Mouse (Mus musculus) adrenal gland, adult 2 months (tissue): ENCODE data around the gene Socs1. TPM values are rescaled to one million over a fixed set of nuclear protein-coding genes. Genes with fewer than 3 reads are reported as not detected.

ENCODE experiments used
- DNase-seq: peaks from one replicate; pipeline ENCODE4 v3.0.0; 2021
- polyA plus RNA-seq: library from polyadenylated mRNA; depleted of rRNA; stranded (reverse); fragments of >200 nt; gene quantifications from 2 replicates; pipeline ENCODE4 v1.2.3, GENCODE M21; 2012
- total RNA-seq, 2 experiments: library from RNA; stranded (reverse); gene quantifications; 2 replicates each; pipeline ENCODE4 v1.2.3; 2021

The Socs1 gene
- total and polyA plus RNA-seq, 3 experiments = 3.0 to 32.1 (median 3.8) TPM

DNA sequence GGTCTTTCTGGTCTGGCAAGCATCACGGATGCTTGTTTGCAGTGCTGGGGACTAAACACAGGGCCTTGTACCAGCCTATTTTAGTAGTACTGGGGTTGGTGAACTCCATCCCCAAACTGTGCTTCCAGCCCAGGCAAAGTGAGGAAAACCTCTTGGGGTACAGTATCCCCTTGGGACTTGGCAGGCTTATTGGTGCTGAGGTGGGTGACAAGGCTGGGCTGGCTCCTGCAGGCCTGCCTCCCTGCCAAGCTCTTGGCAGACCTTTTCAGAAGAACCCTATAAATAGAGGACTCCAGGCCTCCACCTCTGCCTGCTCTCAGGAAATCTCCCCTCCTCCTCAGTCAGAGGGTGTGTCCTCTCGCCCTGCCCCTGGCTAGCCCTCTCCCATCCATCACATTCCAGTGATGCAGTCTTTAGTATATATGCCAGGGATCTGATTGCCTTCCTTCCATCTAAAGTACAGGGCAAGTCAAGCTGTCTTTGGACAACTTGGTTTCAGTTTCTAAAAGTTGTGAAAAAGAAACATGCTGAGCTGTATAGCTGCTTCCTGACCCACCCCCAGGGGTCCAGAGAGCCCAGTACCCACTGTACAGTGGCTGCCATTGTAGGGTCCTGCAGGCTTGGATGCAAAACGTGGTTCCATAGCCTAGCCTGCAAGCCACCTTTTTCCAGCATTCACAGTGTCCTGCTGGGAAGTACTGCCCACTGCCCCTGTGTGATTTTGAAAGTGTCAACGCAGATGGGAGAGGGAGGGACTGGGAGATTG, 1.6 kb upstream of the Socs1 start:
- peak; percentile 35 for DNase-seq

- DNase-seq = peak; percentile 89
Observed at GRCm38 (mm10) chr16:10786288-10786687, 952 bp upstream of the Socs1 start.

- DNase-seq = peak; percentile 96
Observed at GRCm38 (mm10) chr16:10784793-10785370, 454 bp downstream of the Socs1 start.

DNA sequence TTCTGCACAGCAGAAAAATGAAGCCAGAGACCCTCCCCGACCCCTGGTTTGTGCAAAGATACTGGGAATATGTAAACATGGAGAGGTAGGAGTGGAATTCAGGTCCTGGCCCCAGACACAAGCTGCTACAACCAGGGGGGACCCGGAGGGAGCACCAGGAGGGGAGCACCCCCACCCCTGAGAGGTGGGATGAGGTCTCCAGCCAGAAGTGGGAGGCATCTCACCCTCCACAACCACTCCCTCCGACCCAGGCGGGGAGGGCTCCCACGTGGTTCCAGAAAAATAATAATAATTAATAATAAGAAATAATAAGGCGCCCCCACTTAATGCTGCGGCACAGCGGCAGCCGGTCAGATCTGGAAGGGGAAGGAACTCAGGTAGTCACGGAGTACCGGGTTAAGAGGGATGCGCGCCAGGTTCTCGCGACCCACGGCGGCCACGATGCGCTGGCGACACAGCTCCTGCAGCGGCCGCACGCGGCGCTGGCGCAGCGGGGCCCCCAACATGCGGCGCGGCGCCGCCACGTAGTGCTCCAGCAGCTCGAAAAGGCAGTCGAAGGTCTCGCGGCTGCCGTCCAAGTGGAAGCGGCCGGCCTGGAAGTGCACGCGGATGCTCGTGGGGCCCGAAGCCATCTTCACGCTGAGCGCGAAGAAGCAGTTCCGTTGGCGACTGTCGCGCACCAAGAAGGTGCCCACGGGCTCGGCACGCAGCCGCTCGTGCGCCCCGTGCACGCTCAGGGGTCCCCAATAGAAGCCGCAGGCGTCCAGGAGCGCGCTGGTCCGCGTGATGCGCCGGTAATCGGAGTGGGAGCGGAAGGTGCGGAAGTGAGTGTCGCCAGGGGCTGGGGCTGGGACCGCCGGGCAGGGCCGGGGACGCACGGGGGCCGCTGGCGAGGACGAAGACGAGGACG, 1.2 kb downstream of the Socs1 start:
- DNase-seq = peak; percentile 69

DNA sequence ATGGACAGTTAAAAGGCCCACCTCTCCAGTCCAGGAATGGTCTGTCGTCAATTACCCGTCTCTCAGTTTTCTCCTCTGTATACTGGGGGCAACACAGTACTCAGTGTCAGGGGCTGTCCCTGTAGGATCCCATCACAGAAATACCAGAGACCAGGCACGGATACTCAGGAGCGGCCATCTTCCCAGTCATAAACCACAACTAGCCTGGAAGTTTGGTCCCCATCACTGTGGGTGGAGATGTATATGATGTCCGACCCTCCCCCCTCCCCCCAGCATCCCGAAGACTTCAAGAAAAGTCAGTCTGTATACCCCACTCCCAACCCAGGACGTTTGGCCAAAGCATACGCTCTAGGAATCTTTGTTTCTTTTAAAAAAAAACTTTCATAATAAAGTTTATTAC, 1.9 kb downstream of the Socs1 start:
- DNase-seq = no peak

DNA sequence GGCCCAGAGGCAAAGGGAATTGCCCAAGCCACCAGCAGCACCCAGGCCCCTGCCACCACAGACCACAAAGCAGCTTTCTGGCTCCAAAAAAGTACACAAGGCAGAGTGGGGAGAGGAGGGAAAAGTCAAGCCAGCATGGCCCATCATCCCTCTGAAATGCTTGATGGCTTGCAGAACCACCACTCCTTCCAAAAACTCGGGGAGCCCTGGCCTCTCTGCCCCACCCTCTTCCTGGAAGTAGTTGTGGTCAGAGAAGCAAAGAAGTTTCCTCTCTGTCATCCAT, 2.2 kb downstream of the Socs1 start:
- DNase-seq = peak; percentile 30

GRCm38 (mm10) chr16:10782377-10783151, 2.8 kb downstream of the Socs1 start:
- DNase-seq = peak; percentile 21

GRCm38 (mm10) chr16:10781862-10782371, 3.4 kb downstream of the Socs1 start:
- peak; percentile 60 for DNase-seq

DNA sequence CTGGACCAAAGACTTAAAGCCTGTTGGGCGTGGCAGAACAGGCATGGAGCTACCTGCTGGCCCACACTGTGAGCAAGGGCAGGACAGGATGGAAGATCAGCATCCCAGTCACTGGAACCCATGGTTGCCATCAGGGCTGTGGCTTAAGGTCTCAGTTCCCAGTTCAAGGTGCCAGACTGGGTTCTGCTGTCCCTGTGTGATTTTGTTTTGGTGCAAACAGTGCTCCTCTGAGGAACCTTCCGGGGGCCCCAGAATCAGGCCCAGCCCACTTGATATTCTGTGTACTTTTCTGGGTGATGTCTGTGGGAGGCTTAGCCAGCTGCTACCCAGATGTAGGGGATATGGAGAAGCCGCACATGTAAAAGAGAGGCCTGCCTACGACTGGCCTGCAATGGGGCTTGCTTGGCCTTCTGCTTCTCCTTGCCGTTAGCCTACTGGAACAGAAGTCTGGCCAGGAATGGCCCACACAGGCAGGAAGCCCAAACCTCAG, 4.7 kb downstream of the Socs1 start:
- no peak for DNase-seq

GRCm38 (mm10) chr16:10777579-10778160, 7.7 kb downstream of the Socs1 start:
- peak; percentile 60 for DNase-seq

DNA sequence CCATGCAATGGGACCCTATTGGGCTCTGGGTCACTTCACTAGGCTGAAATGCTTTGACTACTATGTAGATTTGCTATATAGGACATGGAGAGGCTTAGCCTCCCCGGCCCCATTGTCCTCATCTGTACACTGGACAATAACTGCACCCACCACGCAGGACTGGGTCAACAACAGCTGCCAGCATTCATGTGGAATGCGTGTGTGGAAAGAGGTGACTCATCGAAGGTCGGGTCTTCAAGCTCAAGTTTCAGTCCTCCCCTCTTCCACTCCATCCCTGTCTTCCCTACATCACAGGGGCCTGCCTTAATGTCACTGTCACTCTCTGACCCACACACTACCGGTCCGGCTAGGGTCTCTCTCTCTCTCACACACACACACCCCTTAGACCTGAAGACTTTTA, 9.0 kb downstream of the Socs1 start:
- DNase-seq = peak; percentile 74

DNA sequence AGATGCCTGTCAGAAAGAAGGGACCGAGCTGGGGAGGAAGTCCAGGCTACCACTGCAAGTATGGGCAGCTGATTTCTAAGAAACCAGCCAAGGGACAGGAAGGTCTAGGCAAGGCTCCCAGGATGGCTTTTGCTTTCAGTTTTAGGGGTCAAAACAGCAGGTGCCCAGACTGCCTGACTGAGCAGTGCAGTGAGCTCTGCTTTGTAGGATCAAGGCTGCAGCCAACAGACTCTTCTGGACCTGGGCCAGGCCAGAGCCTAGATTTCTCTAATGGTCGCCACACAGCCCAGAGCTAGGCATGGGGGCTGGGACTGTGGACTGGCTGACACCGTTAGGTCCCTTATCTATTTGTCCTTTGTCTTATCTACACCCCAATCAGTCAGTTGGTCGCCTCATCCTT, 10.6 kb downstream of the Socs1 start:
- DNase-seq = peak; percentile 39

DNA sequence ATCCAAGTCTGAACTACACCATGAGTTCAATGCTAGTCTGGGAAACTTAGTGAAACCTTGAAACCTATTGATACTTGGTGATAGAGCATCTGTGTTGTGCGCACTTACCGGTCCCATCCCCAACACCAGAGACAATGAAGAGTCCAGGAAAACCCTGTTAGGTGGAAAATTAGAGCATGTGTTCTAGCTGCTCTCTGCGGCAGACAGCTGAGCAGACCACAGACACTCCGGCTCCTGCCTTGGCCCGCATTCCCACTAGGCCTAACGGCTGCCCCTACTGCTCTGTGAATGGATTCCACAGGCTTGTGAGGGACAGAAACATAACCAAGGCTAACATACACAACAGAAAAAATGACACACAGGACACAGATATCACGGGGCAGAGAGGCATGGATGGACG, 11.8 kb downstream of the Socs1 start:
- DNase-seq = no peak

DNA sequence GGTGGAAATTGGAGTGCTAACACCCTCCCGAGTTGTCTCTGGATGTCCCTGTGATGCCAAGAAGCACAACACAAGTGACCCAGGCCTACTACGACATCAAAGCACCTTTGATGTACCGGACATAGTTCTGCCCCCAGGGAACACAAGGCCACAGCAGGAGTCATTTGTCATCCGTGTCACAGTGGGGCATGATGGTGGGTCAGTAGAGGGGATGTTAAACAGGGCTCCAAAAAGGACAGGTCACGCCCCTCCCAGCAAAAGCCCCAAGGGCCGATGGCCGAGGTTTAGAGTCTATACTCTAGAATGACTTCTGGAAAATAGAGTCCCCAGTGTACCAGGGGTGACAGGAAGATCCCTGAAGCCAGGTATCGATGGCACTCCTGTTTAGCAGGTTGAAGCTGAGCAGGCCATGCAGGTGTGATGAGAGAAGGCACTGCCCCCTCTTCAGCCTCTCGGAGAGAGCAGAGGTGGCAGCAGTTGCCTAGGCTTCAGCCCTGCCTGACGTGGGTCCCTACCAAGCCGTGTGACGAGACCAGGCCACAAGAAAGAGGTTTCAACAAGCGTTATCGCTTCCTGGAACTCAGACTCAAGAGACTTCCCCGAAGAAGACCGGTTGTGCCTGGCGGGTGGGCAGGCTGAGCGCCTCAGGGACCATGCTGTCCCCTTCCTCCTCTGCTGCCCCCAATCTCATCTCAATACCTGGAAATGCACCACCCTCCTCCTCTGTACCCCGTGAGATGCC, 13.4 kb downstream of the Socs1 start:
- peak; percentile 62 for DNase-seq

DNA sequence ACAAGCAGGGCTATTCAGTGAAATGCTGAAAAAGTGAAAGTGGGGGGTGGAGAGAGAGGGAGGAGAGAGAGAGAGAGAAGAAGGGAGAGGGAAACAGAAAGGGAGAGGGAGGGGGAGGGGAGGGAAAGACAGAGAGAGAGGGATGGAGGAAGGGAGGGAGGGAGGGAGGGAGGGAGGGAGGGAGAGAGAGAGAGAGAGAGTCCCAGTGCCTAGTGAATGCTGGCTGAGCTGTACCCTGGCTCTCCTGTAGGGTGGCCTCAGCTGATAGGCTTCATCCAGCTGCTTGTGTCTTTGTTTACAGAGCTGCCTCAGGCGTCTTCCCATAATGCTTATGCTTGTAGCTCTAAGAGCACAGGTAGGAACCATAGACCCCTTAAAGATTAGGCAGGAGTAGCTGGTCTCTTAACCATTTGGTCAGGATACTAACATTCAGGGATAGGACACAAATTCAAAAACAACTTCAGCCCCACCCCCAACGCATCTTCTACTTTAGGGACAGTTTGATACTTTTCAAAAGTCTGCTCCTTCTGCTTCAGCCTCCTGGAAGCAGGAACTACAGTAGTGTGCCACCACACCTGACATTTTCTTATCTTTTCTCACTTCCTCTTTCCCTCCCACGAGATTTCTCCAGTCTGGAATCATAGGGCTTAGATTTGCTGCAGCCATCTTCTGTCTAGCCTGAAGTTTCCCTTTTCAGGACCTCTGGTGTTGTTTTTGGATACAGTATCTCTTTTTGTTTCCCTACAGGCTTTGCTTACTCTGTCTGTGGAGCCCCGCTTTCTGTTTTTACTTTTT, 14.6 kb downstream of the Socs1 start:
- no peak for DNase-seq

GRCm38 (mm10) chr16:10769661-10770060, 15.7 kb downstream of the Socs1 start:
- DNase-seq = peak; percentile 51

DNA sequence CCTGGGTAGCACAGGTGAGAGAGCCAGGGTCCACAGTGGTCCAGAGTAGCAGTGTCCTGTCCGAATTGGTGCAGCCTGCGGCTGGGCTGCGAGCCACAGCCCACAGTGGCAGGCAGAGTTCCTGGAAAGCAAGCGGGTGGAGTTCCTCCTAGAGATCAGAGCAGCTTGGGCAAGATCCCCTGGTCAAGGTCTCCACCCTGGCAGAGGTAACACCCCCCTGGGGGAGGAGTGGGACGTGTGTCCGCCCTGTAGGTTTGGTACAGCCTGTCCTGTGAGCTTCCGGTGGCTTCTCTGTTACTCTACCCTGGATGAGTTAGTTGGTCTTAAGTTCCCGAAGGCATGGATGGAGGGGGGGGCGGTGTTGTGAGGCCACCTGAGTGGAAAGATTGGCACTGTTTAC, 16.5 kb downstream of the Socs1 start:
- DNase-seq = peak; percentile 83

DNA sequence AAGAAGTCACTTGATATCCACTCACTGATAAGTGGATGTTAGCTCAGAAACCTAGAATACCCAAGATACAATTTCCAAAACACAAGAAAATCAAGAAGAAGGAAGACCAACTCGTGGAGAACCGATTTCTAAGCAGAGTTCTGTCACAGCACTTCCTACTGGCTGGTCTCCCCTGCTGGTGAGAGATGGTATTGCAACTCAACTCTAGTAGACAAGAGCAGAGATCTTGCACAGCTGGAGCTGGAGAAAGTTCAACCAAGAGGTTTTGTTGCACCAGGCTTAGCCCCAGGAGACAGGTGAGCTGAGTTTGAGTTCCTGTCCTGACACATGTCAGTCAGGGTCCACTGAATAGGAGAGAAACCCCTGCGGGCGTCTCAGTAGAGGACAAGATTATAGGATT, 18.2 kb downstream of the Socs1 start:
- DNase-seq = peak; percentile 66

GRCm38 (mm10) chr16:10764323-10764722, 21.0 kb downstream of the Socs1 start:
- DNase-seq = no peak
